In genomic region chrX:100739443-100739842, GRCm38 (mm10) we compare ENCODE assay signal across 8 mouse cellular contexts. TPM values are rescaled to one million over a fixed set of nuclear protein-coding genes. Genes with fewer than 3 reads are reported as not detected.
A peak's percentile ranks its signal among the peaks of the same experiment; 100 is the strongest.
DNase-seq lines count a peak whose midpoint lies in the region; ATAC-seq lines count a peak whose summit lies in the region.

No protein-coding gene starts in this region.

- no peaks in the 10 kb centered on the region for H3K9me3 ChIP-seq in hindbrain, embryonic 11.5 days (ENCODE audit: control insufficient read depth, low read length)
- H3K9me3 ChIP-seq in midbrain, embryonic 15.5 days, result no peaks in the 10 kb centered on the region

- no peaks in the 10 kb centered on the region for H3K36me3 ChIP-seq in hindbrain, embryonic 11.5 days (ENCODE audit: control insufficient read depth, insufficient read depth, low read length)
- H3K36me3 ChIP-seq in midbrain, embryonic 15.5 days (replicated peaks), result no peaks in the 10 kb centered on the region

- H3K4me2 ChIP-seq in hindbrain, embryonic 11.5 days (replicated peaks; ENCODE audit: low read depth, low read length), result peak overlapping the region; percentile 20
- peak overlapping the region; percentile 52 for H3K4me2 ChIP-seq in midbrain, embryonic 15.5 days

- H3K4me3 ChIP-seq in hindbrain, embryonic 11.5 days (ENCODE audit: low read depth, low read length), result 0 out of 2 replicates have a peak overlapping the region, but pooled peaks have one; percentile 6
- peak overlapping the region; percentile 33 for H3K4me3 ChIP-seq in midbrain, embryonic 15.5 days

- H3K9ac ChIP-seq in hindbrain, embryonic 11.5 days (ENCODE audit: low read depth, low read length), result no peak overlapping the region
- H3K9ac ChIP-seq in midbrain, embryonic 15.5 days, result no peak overlapping the region

- H3K27ac ChIP-seq in hindbrain, embryonic 11.5 days (ENCODE audit: low read depth, low read length), result no peak overlapping the region
- peak overlapping the region; percentile 25; the same call in 1 of the 2 replicates for H3K27ac ChIP-seq in midbrain, embryonic 15.5 days

- no peaks in the 10 kb centered on the region; the same call in 1 of the 2 replicates for H3K27me3 ChIP-seq in hindbrain, embryonic 11.5 days (ENCODE audit: control insufficient read depth, insufficient read depth, low read length)
- H3K27me3 ChIP-seq in midbrain, embryonic 15.5 days (replicated peaks), result no peaks in the 10 kb centered on the region

- WGBS in hindbrain, embryonic 11.5 days, result 22% methylated on average over 10 of the region's 10 CpGs
- WGBS in midbrain, embryonic 15.5 days, result 37% methylated on average over 10 of the region's 10 CpGs

- ATAC-seq in hindbrain, embryonic 11.5 days (ENCODE audit: low FRiP score), result peak; percentile 57; the same call in 1 of the 2 replicates
- peak; percentile 88 for ATAC-seq in midbrain, embryonic 15.5 days (replicated peaks)

- H3K4me1 ChIP-seq in hindbrain, embryonic 11.5 days (replicated peaks; ENCODE audit: control insufficient read depth, insufficient read depth, low read length), result no peaks in the 10 kb centered on the region
- H3K4me1 ChIP-seq in midbrain, embryonic 15.5 days, result 0 out of 2 replicates have a peak, but pooled peaks cover 8% of the 10 kb centered on the region

- peak; percentile 18 for DNase-seq in layer of hippocampus, adult 11-12 months (ENCODE audit: low spot score)
- DNase-seq in layer of hippocampus, adult 9-10 months (ENCODE audit: low spot score), result no peak
- peak; percentile 25 to 37 for DNase-seq in cerebellum, postnatal 14 days
- DNase-seq in hindbrain, embryonic 11.5 days (ENCODE audit: low spot score), result no peak
- no peak for DNase-seq in thymus, postnatal 36 days
- no peak for DNase-seq in ovary, postnatal 10 days (ENCODE audit: low spot score)
- no peak for DNase-seq in adrenal gland, postnatal 14 days

RNA-seq across cellular contexts. Expression of gene Gdpd2, which starts 9.8 kb away (rescaled TPM):
- polyA plus RNA-seq in hindbrain, embryonic 11.5 days (2014; fragmentation: Nextera tagmentation; extraction: Ambion mirVana), result 12.8 and 15.6 TPM in 2 replicates
- polyA plus RNA-seq in midbrain, embryonic 15.5 days (2015; fragmentation: Nextera tagmentation; extraction: Ambion mirVana), result 34.1 and 35.0 TPM in 2 replicates
- 1.2 and 1.6 TPM in 2 replicates for total RNA-seq in adrenal gland, postnatal 14 days (2021)

RNA-seq across cellular contexts. Expression of gene Dlg3, which starts 28.1 kb away (rescaled TPM):
- 8.1 and 13.8 TPM in 2 replicates for polyA plus RNA-seq in hindbrain, embryonic 11.5 days (2014; fragmentation: Nextera tagmentation; extraction: Ambion mirVana)
- 6.2 and 6.6 TPM in 2 replicates for polyA plus RNA-seq in midbrain, embryonic 15.5 days (2015; fragmentation: Nextera tagmentation; extraction: Ambion mirVana)
- 28.2 and 33.5 TPM in 2 replicates for total RNA-seq in adrenal gland, postnatal 14 days (2021)

Comparison
In these comparisons a context has a peak if more than half of its experiments do, and no peak if none do; other contexts are left out.
1. DNase-seq: peak in layer of hippocampus, adult 11-12 months (single experiment) and cerebellum, postnatal 14 days (2 of 2); none in layer of hippocampus, adult 9-10 months (single experiment), hindbrain, embryonic 11.5 days (single experiment), thymus, postnatal 36 days (0 of 2), ovary, postnatal 10 days (single experiment) and adrenal gland, postnatal 14 days (single experiment).